Mouse (Mus musculus): ENCODE data around the gene Rbm5. TPM values are rescaled to one million over a fixed set of nuclear protein-coding genes. Genes with fewer than 3 reads are reported as not detected.
A peak's percentile ranks its signal among the peaks of the same experiment; 100 is the strongest.

Gene Rbm5
- total and polyA plus RNA-seq, 3 experiments = 67.6 to 85.3 (median 83.6) TPM

DNA sequence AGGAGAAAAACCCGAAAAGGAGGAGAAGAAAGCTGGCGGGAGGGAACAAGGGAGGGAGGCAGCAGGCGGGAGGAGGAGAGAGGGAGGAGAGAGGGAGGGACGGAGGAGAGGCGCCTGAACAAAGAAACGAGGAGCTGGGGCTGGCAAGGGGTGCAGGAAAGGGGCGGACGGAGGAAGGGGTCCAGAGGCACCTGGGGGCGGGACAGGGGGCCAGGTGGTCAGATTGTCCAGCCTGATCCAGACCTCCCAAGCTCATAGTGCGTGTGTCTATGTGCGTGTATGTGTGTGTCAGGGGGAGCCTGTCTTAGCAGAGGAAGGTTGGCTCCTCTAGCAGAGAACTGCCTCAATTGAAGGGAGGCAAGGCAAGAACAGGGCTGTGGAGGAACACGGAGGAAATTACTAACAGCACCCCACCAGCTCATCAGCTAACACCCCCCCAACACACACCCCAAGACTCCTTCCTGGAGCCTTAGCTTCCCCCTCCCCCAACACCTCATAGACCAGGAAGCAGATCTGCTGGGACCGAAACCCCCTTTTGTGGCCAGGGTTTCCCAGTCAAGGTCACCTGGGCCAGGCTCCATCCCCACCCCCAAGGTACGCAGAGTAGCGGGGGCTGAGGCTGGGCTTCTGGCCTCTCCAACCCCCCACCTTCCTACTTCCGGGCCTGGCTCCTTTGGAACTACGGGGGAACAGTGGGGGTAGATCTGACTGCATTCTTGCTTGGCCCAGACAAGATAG lies 62.9 kb downstream of the Rbm5 start:
- TF ChIP-seq MAZ (IDR thresholded peaks at IDR 0.05; ENCODE audit: low read depth, low read length) (no peak), TCF12 (IDR thresholded peaks at IDR 0.05; ENCODE audit: low read depth, low read length) (no peak), ETS1 (conservative IDR thresholded peaks at IDR 0.05; ENCODE audit: low read depth, low read length) (no peak), CHD2 (IDR thresholded peaks at IDR 0.05; ENCODE audit: low read length) (peak; percentile 60; the same call in 1 of the 2 replicates), JUN (IDR thresholded peaks at IDR 0.05; ENCODE audit: insufficient read depth, low read depth, low read length) (no peak), ELF1 (IDR thresholded peaks at IDR 0.05; ENCODE audit: low read depth, low read length) (peak; percentile 52), POLR2AphosphoS2 (IDR thresholded peaks at IDR 0.05; ENCODE audit: low read depth, low read length) (no peak), IRF4 (IDR thresholded peaks at IDR 0.05; ENCODE audit: low read depth, low read length) (0 out of 2 replicates have a peak, but pooled peaks have one; percentile 35)
- no peaks in the 10 kb centered on the region for H3K79me2 ChIP-seq (replicated peaks; ENCODE audit: control insufficient read depth, extremely low read depth, insufficient read depth, poor library complexity, severe bottlenecking)
- no peaks in the 10 kb centered on the region for H3K36me3 ChIP-seq (replicated peaks in 1 of 2; ENCODE audit: control insufficient read depth in 1 of 2, insufficient read depth in 1 of 2, low read length in 1 of 2)
- no peak overlapping the region for H3K9ac ChIP-seq (ENCODE audit: insufficient read depth, low read depth)
- H3K4me3 ChIP-seq (replicated peaks in 1 of 3; ENCODE audit: low read depth in 2 of 3, low read length in 2 of 3, poor library complexity in 1 of 3) = no peak overlapping the region
- no peak for DNase-seq (ENCODE audit: extremely low read depth)
- no peaks in the 10 kb centered on the region for H3K9me3 ChIP-seq (replicated peaks; ENCODE audit: low read length)
- peaks cover 7 to 26% of the 10 kb centered on the region in 2 experiments; a peak in 3 of 4 replicates for H3K4me1 ChIP-seq (ENCODE audit: control insufficient read depth in 1 of 2, insufficient read depth in 2 of 2)
- H3K4me2 ChIP-seq (ENCODE audit: insufficient read depth, low read depth, poor library complexity, severe bottlenecking) = no peak overlapping the region
- in situ Hi-C loops (cut with MboI; ENCODE audit: low pct_ligation_motif_present, low pct_unique_long_range_greater_than_20kb, low sequenced_read_pairs) (no loop called here), dilution Hi-C loops (cut with MboI; ENCODE audit: extremely low pct_ligation_motif_present, extremely low pct_unique_long_range_greater_than_20kb, low sequenced_read_pairs) (no loop called here)
- no peak overlapping the region for H3K27ac ChIP-seq (ENCODE audit: insufficient read depth, low read depth)
- H3K27me3 ChIP-seq (replicated peaks) = peaks cover 91% of the 10 kb centered on the region

DNA sequence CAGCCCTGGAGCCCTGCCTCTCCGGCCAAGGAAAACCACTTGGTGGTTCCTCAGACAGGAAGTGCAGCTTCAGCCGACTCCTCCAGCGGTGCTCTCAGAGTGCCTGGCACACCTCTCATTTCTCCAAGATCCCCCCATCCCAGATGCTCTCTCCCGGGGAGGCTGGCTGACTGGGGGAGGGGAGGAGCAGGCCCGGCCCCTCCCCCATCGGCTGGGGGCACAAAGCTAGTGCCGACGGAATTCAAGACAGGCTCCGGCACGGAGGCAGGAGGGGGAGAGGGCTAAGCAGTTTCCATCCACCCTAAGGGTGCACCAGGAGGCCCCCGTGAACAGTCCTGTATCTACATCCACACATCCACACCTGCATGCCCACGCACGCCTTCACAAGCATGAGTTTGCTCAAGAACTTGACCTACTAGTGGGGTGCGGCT lies 64.0 kb downstream of the Rbm5 start:
- H3K9me3 ChIP-seq (replicated peaks; ENCODE audit: low read length) = no peaks in the 10 kb centered on the region
- dilution Hi-C loops (cut with MboI; ENCODE audit: extremely low pct_ligation_motif_present, extremely low pct_unique_long_range_greater_than_20kb, low sequenced_read_pairs) (no loop called here), in situ Hi-C loops (cut with MboI; ENCODE audit: low pct_ligation_motif_present, low pct_unique_long_range_greater_than_20kb, low sequenced_read_pairs) (no loop called here)
- H3K4me2 ChIP-seq (ENCODE audit: insufficient read depth, low read depth, poor library complexity, severe bottlenecking) = no peak overlapping the region
- H3K36me3 ChIP-seq (replicated peaks in 1 of 2; ENCODE audit: control insufficient read depth in 1 of 2, insufficient read depth in 1 of 2, low read length in 1 of 2) = no peaks in the 10 kb centered on the region
- H3K27ac ChIP-seq (ENCODE audit: insufficient read depth, low read depth) = no peak overlapping the region
- peaks cover 94% of the 10 kb centered on the region for H3K27me3 ChIP-seq (replicated peaks)
- TF ChIP-seq ETS1 (conservative IDR thresholded peaks at IDR 0.05; ENCODE audit: low read depth, low read length) (no peak), PAX5 (IDR thresholded peaks at IDR 0.05; ENCODE audit: low read length) (no peak), ZC3H11A (IDR thresholded peaks at IDR 0.05; ENCODE audit: low read depth, low read length) (no peak), CHD2 (IDR thresholded peaks at IDR 0.05; ENCODE audit: low read length) (no peak), E2F4 (IDR thresholded peaks at IDR 0.05; ENCODE audit: insufficient replicate concordance, low read depth, low read length) (no peak), RCOR1 (conservative IDR thresholded peaks at IDR 0.05; ENCODE audit: low read depth, low read length) (no peak), CTCF (conservative IDR thresholded peaks at IDR 0.05 in 1 of 2, IDR thresholded peaks at IDR 0.05 in 1 of 2; ENCODE audit: low read depth in 2 of 2, low read length in 2 of 2) (no peak), HCFC1 (IDR thresholded peaks at IDR 0.05; ENCODE audit: low read depth, low read length) (no peak), CHD1 (IDR thresholded peaks at IDR 0.05; ENCODE audit: low read depth, low read length) (no peak), IRF4 (IDR thresholded peaks at IDR 0.05; ENCODE audit: low read depth, low read length) (no peak), TCF12 (IDR thresholded peaks at IDR 0.05; ENCODE audit: low read depth, low read length) (no peak), SMC3 (IDR thresholded peaks at IDR 0.05; ENCODE audit: low read depth, low read length) (no peak), KAT2A (IDR thresholded peaks at IDR 0.05; ENCODE audit: insufficient replicate concordance, low read length) (no peak), MAZ (IDR thresholded peaks at IDR 0.05; ENCODE audit: low read depth, low read length) (no peak), POLR2AphosphoS2 (IDR thresholded peaks at IDR 0.05; ENCODE audit: low read depth, low read length) (no peak)
- H3K9ac ChIP-seq (ENCODE audit: insufficient read depth, low read depth) = no peak overlapping the region
- H3K4me3 ChIP-seq (replicated peaks in 1 of 3; ENCODE audit: low read depth in 2 of 3, low read length in 2 of 3, poor library complexity in 1 of 3) = no peak overlapping the region
- H3K4me1 ChIP-seq (ENCODE audit: control insufficient read depth in 1 of 2, insufficient read depth in 2 of 2) = peaks cover 7 to 26% of the 10 kb centered on the region in 2 experiments; a peak in 3 of 4 replicates
- no peaks in the 10 kb centered on the region for H3K79me2 ChIP-seq (replicated peaks; ENCODE audit: control insufficient read depth, extremely low read depth, insufficient read depth, poor library complexity, severe bottlenecking)
- DNase-seq (ENCODE audit: extremely low read depth) = no peak
